Mouse (Mus musculus) kidney, adult 2 months (tissue): ENCODE measurements around the gene Acss1.

Source experiments
- CTCF ChIP-seq: fragments of 200-500 bp; conservative IDR thresholded peaks from 2 replicates; pipeline ENCODE4 v1.5.1; 2011; ENCODE audit warnings: low read depth, mild to moderate bottlenecking, control low read depth, low read length, moderate library complexity, mixed read lengths; ENCODE audit not compliant: insufficient read depth, insufficient read length
- POLR2A ChIP-seq: fragments of 200-500 bp; IDR thresholded peaks from one replicate; pipeline ENCODE4 v1.6.1; 2011; ENCODE audit warnings: low read depth, low read length, control low read depth

DNA sequence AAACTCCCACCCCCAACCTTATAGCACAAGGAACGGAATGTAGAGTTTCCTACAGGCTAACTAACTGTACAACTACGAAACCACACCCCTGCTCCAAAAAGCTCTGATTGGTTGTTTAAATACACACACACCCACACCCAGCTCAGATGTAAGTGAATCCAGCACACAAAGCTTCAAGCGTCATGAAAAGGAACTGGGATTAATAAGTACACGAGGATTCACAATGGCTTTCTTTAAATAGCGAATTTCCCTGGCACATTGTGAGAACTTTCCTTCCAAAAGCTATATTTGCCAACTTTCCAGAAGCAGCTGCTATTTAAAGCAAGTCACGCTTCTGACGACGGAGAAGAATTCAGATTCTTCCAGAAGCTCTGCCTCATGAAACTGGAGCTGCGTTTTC is 5.0 kb downstream of the Acss1 start:
- TF ChIP-seq CTCF, result no peak
- TF ChIP-seq POLR2A, result no peak
